Mouse (Mus musculus): Measurements from ENCODE around the gene Anpep. TPM values are rescaled to one million over a fixed set of nuclear protein-coding genes. Genes with fewer than 3 reads are reported as not detected.

Anpep gene
- total RNA-seq, 2 experiments from 2014 or later, result 6.8 to 15.4 TPM

Other genes starting within 250 kb of the Anpep start
- 10 to 100 TPM; 13.8 to 22.0 TPM for gene Rhcg, start 243.4 kb downstream of the Anpep start, total RNA-seq (2021)
- under 1 TPM; 0.07 to 0.13 TPM for gene Ticrr, start 200.9 kb downstream of the Anpep start, total RNA-seq (2021)
- 1 to 10 TPM; 2.3 to 2.5 TPM for gene Kif7, start 145.3 kb downstream of the Anpep start, total RNA-seq (2021)
- gene Plin1, start 128.2 kb downstream of the Anpep start, total RNA-seq (2021), result 1,000 to 10,000 TPM in 1 of 2 experiments, 100 to 1,000 TPM in 1; 490 to 1,137 TPM
- gene Pex11a, start 117.9 kb downstream of the Anpep start, total RNA-seq (2021), result 10 to 100 TPM; 55.5 to 61.1 TPM
- 1 to 10 TPM; 1.8 to 2.5 TPM for gene Wdr93, start 117.9 kb downstream of the Anpep start, total RNA-seq (2021)
- not detected for gene Mesp1, start 67.3 kb downstream of the Anpep start, total RNA-seq (2021)
- under 1 TPM; 0.36 to 0.90 TPM for gene Mesp2, start 50.3 kb downstream of the Anpep start, total RNA-seq (2021)
- gene Ap3s2, start 59.6 kb upstream of the Anpep start, total RNA-seq (2021), result 10 to 100 TPM; 20.0 to 25.7 TPM
- gene Arpin, start 74.3 kb upstream of the Anpep start, total RNA-seq (2021), result 10 to 100 TPM; 12.8 to 14.7 TPM
- gene Zfp710, start 163.8 kb upstream of the Anpep start, total RNA-seq (2021), result 10 to 100 TPM; 13.8 to 14.3 TPM

Measured in adrenal gland, adult 18-20 months (tissue).